Mouse (Mus musculus): ENCODE data around the gene Neo1. TPM values are rescaled to one million over a fixed set of nuclear protein-coding genes. Genes with fewer than 3 reads are reported as not detected.
"Not testable (repeated sequence)": the region's sequence is repeated elsewhere in the genome, so short reads cannot be mapped to it uniquely, and the experiment has no call there.

The Neo1 gene
- total RNA-seq, 2 experiments from 2014 or later, result 29.5 to 29.8 TPM

GRCm38 (mm10) chr9:58989255-58989928 lies 46.8 kb downstream of the Neo1 start:
- DNase-seq, result no peak

- DNase-seq, result no peak
Observed at GRCm38 (mm10) chr9:58979034-58979433, 57.2 kb downstream of the Neo1 start.

GRCm38 (mm10) chr9:58971154-58971553 lies 65.1 kb downstream of the Neo1 start:
- DNase-seq, result not testable (repeated sequence)

GRCm38 (mm10) chr9:58967371-58967770 lies 68.9 kb downstream of the Neo1 start:
- DNase-seq, result no peak

GRCm38 (mm10) chr9:58955507-58955906 lies 80.7 kb downstream of the Neo1 start:
- DNase-seq, result no peak

GRCm38 (mm10) chr9:58945910-58946309 lies 90.3 kb downstream of the Neo1 start:
- DNase-seq, result not testable (repeated sequence)

- DNase-seq, result no peak
Observed at GRCm38 (mm10) chr9:58934776-58935175, 101.5 kb downstream of the Neo1 start.

- no peak for DNase-seq
Observed at GRCm38 (mm10) chr9:58928103-58928502, 108.1 kb downstream of the Neo1 start.

GRCm38 (mm10) chr9:58902869-58903585 lies 133.2 kb downstream of the Neo1 start:
- DNase-seq, result no peak

- no peak for DNase-seq
Observed at GRCm38 (mm10) chr9:58899602-58900001, 136.6 kb downstream of the Neo1 start.

- DNase-seq, result no peak
Observed at GRCm38 (mm10) chr9:58891840-58892640, 144.2 kb downstream of the Neo1 start.

GRCm38 (mm10) chr9:58890893-58891292 lies 145.3 kb downstream of the Neo1 start:
- no peak for DNase-seq

GRCm38 (mm10) chr9:58889782-58890448 lies 146.3 kb downstream of the Neo1 start:
- no peak for DNase-seq

- DNase-seq, result no peak
Observed at GRCm38 (mm10) chr9:58882686-58883085, 153.6 kb downstream of the Neo1 start.

- no peak for DNase-seq
Observed at GRCm38 (mm10) chr9:58879836-58880235, 156.4 kb downstream of the Neo1 start.

GRCm38 (mm10) chr9:58876946-58877625 lies 159.2 kb downstream of the Neo1 start:
- no peak for DNase-seq

- no peak for DNase-seq
Observed at GRCm38 (mm10) chr9:58875439-58875838, 160.8 kb downstream of the Neo1 start.

GRCm38 (mm10) chr9:58874354-58874753 lies 161.9 kb downstream of the Neo1 start:
- DNase-seq, result no peak

GRCm38 (mm10) chr9:58873541-58874324 lies 162.5 kb downstream of the Neo1 start:
- no peak for DNase-seq

- no peak for DNase-seq
Observed at GRCm38 (mm10) chr9:58871141-58871540, 165.1 kb downstream of the Neo1 start.

GRCm38 (mm10) chr9:58863826-58864225 lies 172.4 kb downstream of the Neo1 start:
- DNase-seq, result no peak
